Mouse (Mus musculus) mouse trophoblast stem cell (cell line): ENCODE measurements around the gene Igdcc3.

ENCODE experiments used
- in situ Hi-C, 2 experiments: fragments of 300-500 bp; cut with MseI, MboI; formaldehyde crosslinking; loops; 2 replicates in 1 of 2; 3 replicates in 1 of 2; pipeline ENCODE4 v1.15.1; 2025

The Igdcc3 gene

DNA sequence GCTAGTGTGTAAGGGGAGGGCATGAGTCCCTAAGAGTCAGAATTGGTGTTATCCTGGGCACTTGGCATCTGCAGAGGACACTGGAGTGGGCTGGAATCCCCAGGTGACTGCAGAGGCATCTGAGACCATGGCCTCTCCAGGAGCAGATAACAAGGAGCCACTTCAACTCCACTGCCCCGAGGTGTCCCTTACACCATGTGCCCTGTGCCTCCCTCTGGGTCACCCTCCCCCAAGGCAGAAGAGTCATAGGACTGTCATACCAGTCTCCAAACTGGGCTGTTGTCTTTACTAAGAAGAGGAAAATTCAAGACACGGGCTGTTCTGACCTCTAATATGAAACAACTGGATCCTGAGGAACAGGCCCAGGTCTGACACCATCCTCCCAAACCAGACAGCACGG is 93.7 kb downstream of the Igdcc3 start:
- in situ Hi-C loops = loop anchor here in 1 of 2 experiments (5.0 kb wide), 1 partner anchor 48 kb away; no protein-coding TSS in a partner anchor
